Mouse (Mus musculus): ENCODE measurements around the gene Dlg1. TPM values are rescaled to one million over a fixed set of nuclear protein-coding genes. Genes with fewer than 3 reads are reported as not detected.

Gene Dlg1
- total RNA-seq (2021) = 10 to 100 TPM; 38.5 to 38.9 TPM
- long read RNA-seq, experiment 1, full-length matches to known transcripts = 6 of 23 reads
- long read RNA-seq, experiment 1, partial matches to known transcripts = 4 of 23 reads
- long read RNA-seq, experiment 1, other reads (novel, unspliced or antisense) = 13 of 23 reads
- long read RNA-seq, experiment 2, full-length matches to known transcripts = 5 of 27 reads
- long read RNA-seq, experiment 2, partial matches to known transcripts = 1 of 27 reads
- long read RNA-seq, experiment 2, other reads (novel, unspliced or antisense) = 21 of 27 reads

GRCm38 (mm10) chr16:31663379-31664286 lies at the start of gene Dlg1:
Gene Dlg1, plus strand, starts transcription at chr16:31663443.
- DNase-seq = peak; percentile 89
- intact Hi-C loops (cut with DNase I) = loop anchor here (5.0 kb wide), 1 partner anchor 39 kb away; no protein-coding TSS in a partner anchor

DNA sequence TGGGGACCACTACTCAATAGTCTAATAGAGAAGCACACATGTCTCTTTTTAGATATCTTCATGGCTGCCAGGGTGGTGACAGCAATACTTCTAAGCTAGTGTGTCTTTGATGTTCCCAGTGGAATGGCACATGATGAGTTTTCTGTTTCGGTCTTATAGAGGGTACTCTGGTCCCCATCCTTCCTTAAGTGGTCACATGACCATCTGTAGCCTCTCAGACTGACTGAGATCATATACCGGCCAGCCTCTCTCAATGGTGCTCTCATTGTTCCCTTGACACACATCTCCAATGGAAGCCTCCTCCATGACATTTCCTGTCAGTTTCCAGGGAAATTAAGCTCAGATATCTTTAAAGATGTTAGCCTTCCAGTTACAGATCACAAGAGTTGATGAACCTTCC lies 46.9 kb upstream of the Dlg1 start:
- DNase-seq = no peak
- intact Hi-C loops (cut with DNase I) = no loop called here

DNA sequence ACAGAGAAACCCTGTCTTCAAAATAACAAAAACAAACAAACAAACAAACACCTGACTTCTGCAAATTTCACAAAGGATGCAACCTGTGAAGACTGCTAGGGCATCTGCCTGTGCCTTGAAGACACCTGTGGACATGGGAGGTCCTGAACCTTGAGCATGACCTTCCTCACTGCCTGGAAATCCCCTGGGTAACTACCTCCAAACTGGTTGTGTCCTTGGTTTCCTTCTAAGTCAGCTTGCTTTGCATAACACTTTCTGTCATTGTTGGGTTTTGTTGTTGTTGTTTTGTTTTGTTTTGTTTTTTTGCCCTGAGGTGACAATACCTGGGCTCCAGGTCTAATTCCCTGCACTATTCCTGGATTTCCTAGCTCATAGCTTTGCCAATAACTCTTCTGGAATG lies 46.1 kb upstream of the Dlg1 start:
- intact Hi-C loops (cut with DNase I) = no loop called here
- DNase-seq = no peak

DNA sequence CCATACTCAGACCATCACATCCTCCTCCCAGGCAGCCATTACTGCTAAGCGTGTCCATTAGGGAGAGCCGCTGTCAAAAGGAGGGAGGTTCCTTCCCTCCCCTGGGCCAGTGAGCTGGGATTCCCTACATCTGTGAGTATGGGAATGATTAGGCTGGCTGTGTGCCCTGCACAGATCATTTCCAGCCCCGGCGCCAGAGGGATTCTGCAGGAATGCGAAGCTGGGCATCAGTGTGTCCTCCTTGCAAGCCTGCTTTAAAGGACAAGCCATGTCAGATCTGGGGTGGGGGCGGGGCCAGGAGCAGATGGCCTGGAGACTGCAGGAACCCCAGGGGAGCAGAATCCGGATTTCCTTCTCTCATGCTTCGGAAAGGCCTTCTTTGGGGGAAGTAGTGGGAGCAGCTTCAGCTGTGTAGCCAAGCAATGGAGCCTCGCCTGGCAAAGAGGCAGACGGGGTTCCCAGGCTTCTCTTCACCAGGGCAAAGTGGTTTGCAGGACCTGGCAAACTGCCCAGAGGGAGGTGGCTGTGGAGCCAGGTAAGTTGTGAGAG lies 45.3 kb upstream of the Dlg1 start:
- intact Hi-C loops (cut with DNase I) = no loop called here
- peak; percentile 56 to 75 for DNase-seq

DNA sequence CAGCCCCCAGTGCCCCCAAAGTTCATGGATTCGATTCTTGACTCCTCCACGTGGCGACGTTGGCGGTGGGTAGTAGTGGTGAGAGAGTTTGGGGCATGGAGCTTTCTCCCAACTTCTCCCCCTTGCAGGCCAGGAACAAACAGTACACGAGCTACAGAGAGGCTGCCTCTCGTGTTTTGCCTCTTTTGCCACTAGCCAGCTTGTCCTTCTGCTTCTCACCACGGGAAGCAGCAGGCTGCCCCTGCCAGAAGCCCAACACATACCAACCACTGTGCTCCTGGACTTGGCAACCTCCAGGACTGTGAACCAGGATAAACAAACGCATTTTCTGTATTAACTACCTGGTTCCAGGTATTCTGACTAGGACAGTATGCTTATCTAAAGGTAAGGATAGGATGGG lies 44.6 kb upstream of the Dlg1 start:
- intact Hi-C loops (cut with DNase I) = no loop called here

GRCm38 (mm10) chr16:31619675-31620335 lies 43.4 kb upstream of the Dlg1 start:
- DNase-seq = no peak
- intact Hi-C loops (cut with DNase I) = no loop called here

More for the DNA sequence above, 44.6 kb upstream of the Dlg1 start:
- DNase-seq = peak in 1 of 2 experiments; percentile 4

DNA sequence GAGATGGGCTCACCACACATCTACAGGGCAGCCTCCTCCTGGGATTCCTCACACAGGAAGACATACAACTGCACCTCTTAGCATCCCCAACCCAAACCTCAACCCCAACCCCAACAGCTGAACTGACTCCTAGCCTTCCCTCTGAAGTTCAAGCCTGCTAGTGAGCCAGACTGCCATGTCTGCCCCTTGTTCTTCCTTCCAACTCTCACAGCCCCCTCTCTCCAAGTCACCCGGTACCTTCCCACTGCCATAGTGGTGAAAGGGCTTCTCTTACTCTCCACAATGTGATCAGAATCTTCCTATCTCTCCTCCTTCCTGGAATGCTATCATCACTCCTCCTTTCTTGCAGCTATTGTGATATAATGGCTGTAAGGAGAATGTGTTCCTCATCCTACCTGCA lies 40.9 kb upstream of the Dlg1 start:
- no peak for DNase-seq
- intact Hi-C loops (cut with DNase I) = no loop called here

DNA sequence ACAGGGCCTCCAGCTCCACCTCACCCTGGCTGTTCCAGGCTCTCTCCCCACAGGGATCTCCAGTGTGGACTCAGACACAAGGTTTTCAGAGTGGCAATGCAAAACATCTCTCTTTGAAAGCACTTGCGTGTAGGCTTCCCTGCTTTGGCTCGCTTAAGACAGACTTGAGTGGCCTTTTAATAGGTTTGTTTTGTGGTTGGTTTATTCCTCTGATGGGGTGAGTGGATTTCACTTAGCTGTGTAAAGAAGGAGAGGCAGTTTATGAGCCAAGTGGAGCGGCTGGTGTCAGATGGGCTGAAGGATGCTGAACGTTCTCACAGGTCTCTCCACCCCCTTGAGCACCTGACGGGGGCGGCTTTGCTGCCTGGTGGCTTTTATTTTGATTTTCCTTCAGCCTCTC lies 40.1 kb upstream of the Dlg1 start:
- no peak for DNase-seq
- intact Hi-C loops (cut with DNase I) = no loop called here

DNA sequence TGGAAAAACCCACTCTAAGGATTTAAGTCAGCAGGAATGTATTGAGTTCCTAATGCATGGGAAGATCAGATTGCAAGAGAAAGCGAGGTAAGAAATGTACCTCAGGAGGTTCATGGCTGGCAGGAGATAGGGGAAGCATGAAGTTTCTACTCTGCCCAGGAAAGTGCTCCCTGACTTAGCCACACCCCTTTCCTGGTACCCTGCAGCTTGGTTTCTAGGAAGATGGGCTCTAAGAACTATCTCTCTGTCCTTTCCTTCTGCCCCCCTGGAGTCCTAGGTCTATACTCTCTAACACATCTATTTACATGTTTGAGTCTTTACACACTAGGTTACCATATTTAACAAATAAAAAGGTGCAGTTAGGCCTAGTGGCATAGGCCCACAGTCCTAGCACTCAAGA lies 38.5 kb upstream of the Dlg1 start:
- intact Hi-C loops (cut with DNase I) = no loop called here
- DNase-seq = no peak

DNA sequence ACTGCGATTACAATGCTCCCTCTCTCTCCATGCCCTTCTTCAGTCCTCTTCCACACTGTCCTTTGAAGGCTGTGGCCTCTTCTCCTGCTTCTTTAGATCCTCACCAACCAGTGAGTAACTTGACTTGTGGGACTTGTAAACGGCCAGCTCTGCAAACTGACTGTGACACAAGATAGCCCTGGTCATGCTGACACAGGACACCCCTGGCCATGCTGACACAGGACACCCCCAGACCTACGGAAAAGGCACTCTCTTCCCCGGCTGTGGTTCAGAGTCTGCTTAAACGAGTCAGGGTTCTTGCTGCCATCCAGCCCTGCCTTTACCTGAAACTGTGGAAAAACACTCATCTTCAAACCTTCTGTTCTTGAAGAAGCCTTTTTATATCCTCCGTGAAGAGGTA lies 36.9 kb upstream of the Dlg1 start:
- DNase-seq = no peak
- intact Hi-C loops (cut with DNase I) = no loop called here

DNA sequence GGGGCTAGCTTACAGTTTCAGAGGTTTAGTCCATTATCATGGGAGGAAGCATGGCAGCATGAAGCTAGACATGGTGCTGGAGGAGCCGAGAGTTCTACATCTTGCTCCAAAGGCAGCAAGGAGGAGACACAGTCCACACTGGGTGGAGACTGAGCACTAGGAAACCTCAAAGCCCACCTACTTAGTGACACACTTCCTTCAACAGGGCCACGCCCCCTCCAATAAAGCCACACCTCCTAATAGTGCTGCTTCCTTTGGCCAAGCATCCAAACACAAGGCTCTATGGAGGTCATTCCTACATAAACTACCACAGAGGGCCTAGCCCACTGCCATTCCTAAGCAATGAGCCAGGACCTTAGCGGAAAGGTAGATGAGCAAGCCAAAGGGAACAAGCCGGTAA lies 32.9 kb upstream of the Dlg1 start:
- no peak for DNase-seq
- intact Hi-C loops (cut with DNase I) = no loop called here

- intact Hi-C loops (cut with DNase I) = no loop called here
These were observed 32.2 kb upstream of the Dlg1 start for GRCm38 (mm10) chr16:31631046-31631445.

GRCm38 (mm10) chr16:31634371-31634770 lies 28.9 kb upstream of the Dlg1 start:
- no peak for DNase-seq
- intact Hi-C loops (cut with DNase I) = no loop called here

More at GRCm38 (mm10) chr16:31631046-31631445, 32.2 kb upstream of the Dlg1 start:
- DNase-seq = no peak

- peak; percentile 13 to 36 for DNase-seq
- intact Hi-C loops (cut with DNase I) = no loop called here
These were observed 24.9 kb upstream of the Dlg1 start for GRCm38 (mm10) chr16:31638393-31638792.

GRCm38 (mm10) chr16:31639946-31640345 lies 23.3 kb upstream of the Dlg1 start:
- DNase-seq = peak in 1 of 2 experiments; percentile 30

DNA sequence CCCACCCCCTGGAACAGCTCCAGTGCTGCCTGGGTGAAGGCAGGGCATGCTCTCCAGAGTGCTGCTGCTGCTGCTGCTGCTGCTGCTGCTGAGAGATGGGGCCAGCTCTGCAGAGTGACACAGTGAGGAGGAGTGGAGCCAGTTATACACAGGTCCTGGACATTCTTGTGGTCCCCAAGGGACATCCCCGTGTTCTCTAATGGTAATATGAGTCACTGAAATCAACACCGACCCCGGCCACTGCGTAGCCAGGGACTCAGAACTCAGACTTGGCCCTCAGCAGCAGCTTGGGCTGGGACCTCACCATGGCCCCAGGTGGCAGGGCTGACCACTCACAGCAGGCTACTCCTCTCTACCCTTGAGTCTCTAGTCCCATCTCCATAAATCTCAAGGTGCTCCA lies 21.5 kb upstream of the Dlg1 start:
- intact Hi-C loops (cut with DNase I) = no loop called here
- DNase-seq = no peak

More at GRCm38 (mm10) chr16:31639946-31640345, 23.3 kb upstream of the Dlg1 start:
- intact Hi-C loops (cut with DNase I) = no loop called here

DNA sequence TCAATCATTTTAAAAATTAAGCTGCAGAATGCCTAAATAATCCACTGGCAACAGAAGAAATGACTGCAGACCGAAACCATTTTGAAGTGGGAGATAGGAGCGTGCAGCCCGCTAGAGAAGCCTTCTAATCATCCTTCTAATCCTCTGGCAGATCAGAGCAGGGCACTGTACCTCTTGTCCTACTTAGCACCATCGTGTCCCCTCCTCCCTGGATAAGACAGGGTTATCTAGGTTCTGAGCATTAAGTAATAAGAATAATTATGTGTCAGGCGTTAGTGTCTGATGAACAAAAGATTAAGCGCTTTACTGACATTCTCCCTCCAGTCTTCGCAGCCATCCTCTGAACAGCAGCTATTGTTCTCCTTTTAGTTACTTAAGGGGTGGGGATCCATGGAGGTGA lies 16.0 kb upstream of the Dlg1 start:
- intact Hi-C loops (cut with DNase I) = no loop called here
- DNase-seq = no peak

GRCm38 (mm10) chr16:31650788-31651187 lies 12.5 kb upstream of the Dlg1 start:
- intact Hi-C loops (cut with DNase I) = no loop called here
- DNase-seq = no peak

- intact Hi-C loops (cut with DNase I) = no loop called here
- DNase-seq = no peak
These were observed 11.7 kb upstream of the Dlg1 start for GRCm38 (mm10) chr16:31651541-31651940.

GRCm38 (mm10) chr16:31652115-31652843 lies 11.0 kb upstream of the Dlg1 start:
- intact Hi-C loops (cut with DNase I) = no loop called here
- no peak for DNase-seq

All from heart, postnatal 14 days (tissue).